Mouse (Mus musculus) cerebellum, adult 2 months (tissue): Measurements from ENCODE around the gene Poln. TPM values are rescaled to one million over a fixed set of nuclear protein-coding genes. Genes with fewer than 3 reads are reported as not detected.

Experiments
- DNase-seq, 2 experiments: peaks; one replicate each; pipeline ENCODE4 v3.0.0; 2021
- H3K27ac ChIP-seq: fragments of 200-500 bp; 2 replicates; pipeline ENCODE4 v1.5.1; 2012; ENCODE audit warnings: low read length, control low read depth, inconsistent platforms; ENCODE audit not compliant: insufficient read depth
- H3K27me3 ChIP-seq: fragments of 200-500 bp; 2 replicates; pipeline ENCODE4 v1.6.1; 2012; ENCODE audit warnings: inconsistent platforms, mild to moderate bottlenecking, low read length, moderate library complexity; ENCODE audit not compliant: control insufficient read depth, insufficient read depth
- H3K4me1 ChIP-seq: fragments of 200-500 bp; 2 replicates; pipeline ENCODE4 v1.6.1; 2011; ENCODE audit warnings: low read length; ENCODE audit not compliant: control insufficient read depth, insufficient read depth
- H3K4me3 ChIP-seq: fragments of 200-500 bp; replicated peaks from 2 replicates; pipeline ENCODE3; 2011; ENCODE audit warnings: mild to moderate bottlenecking, low read depth, low read length, control low read depth; ENCODE audit not compliant: insufficient read depth
- CTCF ChIP-seq: fragments of 200-500 bp; IDR thresholded peaks from 2 replicates; pipeline ENCODE4 v1.5.1; 2011; ENCODE audit warnings: low read depth, mild to moderate bottlenecking, control low read depth, low read length, moderate library complexity, borderline replicate concordance; ENCODE audit not compliant: insufficient read depth
- POLR2A ChIP-seq: fragments of 200-500 bp; IDR thresholded peaks from 2 replicates; pipeline ENCODE4 v1.6.1; 2011; ENCODE audit warnings: low read length, control low read depth, borderline replicate concordance; ENCODE audit not compliant: insufficient read depth
- WGBS: fragments of 180-500 bp; shearing (Covaris S2); methylation state at CpG from one replicate; pipeline ENCODE4 v1.1.7; 2018; 5-methylcytosine and 5-hydroxymethylcytosine counted together
- polyA plus RNA-seq: library from polyadenylated mRNA; depleted of rRNA; stranded (reverse); fragments of >200 nt; gene quantifications from 2 replicates; pipeline ENCODE4 v1.2.3, GENCODE M21; 2012

Gene Poln
- polyA plus RNA-seq, 1 experiment = 0.82 TPM

DNA sequence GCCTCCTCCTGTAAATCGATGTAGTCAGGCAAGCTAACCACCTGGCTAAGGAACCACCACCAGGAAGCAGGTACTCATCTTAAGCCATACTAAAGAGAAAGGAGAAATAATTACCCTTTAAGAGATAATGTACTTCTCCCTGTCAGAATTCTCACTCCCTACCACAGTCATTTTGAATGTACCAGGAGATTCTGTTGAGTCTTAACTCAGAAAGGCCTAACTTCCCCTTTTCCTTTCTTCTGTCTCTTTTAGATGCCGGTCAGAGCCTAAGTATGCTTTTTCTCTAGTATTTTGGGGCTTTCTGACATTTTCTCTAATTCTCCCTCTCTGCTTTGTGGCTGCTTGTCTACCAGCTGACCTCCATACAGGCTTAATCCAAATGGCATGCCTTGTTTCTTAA lies 76.2 kb downstream of the Poln start:
- no peak overlapping the region for H3K4me3 ChIP-seq
- no peaks in the 10 kb centered on the region for H3K4me1 ChIP-seq
- H3K27me3 ChIP-seq = no peaks in the 10 kb centered on the region
- 86% methylated on average over 2 of the region's 2 CpGs for WGBS
- DNase-seq = no peak
- no peak for TF ChIP-seq POLR2A
- no peak for TF ChIP-seq CTCF
- no peak overlapping the region for H3K27ac ChIP-seq

DNA sequence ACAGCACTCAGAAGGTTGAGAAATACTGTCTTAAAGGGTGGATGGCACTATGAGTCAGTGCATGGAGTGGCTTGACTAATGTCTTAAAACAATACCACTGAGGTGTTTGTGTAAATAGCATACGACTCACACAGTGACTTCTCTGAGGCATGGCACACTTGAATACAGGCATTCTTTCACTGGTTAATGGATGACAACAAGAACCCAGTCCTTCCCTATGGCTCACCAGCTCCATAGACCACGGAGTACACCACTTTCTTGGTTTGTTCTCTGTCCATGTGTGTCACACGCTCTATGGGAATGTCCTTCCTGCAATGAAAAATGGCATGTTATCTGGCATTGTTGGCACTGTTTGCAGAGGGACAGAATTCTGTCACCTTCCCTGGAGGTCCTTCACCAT lies 136.7 kb downstream of the Poln start:
- Histone ChIP-seq H3K27ac (no peak overlapping the region), H3K4me3 (no peak overlapping the region), H3K27me3 (no peaks in the 10 kb centered on the region), H3K4me1 (peaks cover 3% of the 10 kb centered on the region; the same call in 1 of the 2 replicates)
- no peak for TF ChIP-seq POLR2A
- TF ChIP-seq CTCF = no peak
- DNase-seq = no peak
- 76% methylated on average over 3 of the region's 3 CpGs for WGBS

GRCm38 (mm10) chr5:34031022-34031421 lies 138.2 kb downstream of the Poln start:
- Histone ChIP-seq H3K27me3 (no peaks in the 10 kb centered on the region), H3K27ac (no peak overlapping the region), H3K4me1 (peaks cover 3% of the 10 kb centered on the region; the same call in 1 of the 2 replicates), H3K4me3 (no peak overlapping the region)
- TF ChIP-seq CTCF (no peak), POLR2A (no peak)
- WGBS = 15% methylated on average over 6 of the region's 6 CpGs
- DNase-seq = no peak

DNA sequence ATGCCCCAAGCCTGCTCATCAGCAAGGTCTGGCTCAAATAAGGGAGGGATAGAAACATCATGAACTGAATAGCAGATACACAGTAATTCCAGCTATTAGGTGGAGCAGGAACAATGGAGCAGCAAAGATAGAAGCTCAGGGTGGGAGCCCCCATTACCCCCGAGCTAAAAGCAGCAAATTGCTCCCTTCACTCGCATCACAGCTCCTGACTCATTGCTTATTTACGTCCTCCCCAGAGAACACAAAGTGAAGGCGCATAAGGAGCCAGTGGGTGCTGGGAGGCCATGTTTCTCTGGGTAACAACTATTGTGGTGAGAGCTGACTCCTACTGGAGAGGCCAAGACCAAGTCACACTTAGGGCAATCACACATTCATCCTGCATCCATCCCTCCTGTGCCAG lies 139.1 kb downstream of the Poln start:
- 81% methylated on average over 4 of the region's 4 CpGs for WGBS
- Histone ChIP-seq H3K4me3 (no peak overlapping the region), H3K27ac (no peak overlapping the region), H3K27me3 (no peaks in the 10 kb centered on the region), H3K4me1 (peaks cover 3% of the 10 kb centered on the region; the same call in 1 of the 2 replicates)
- DNase-seq = no peak
- TF ChIP-seq POLR2A (no peak), CTCF (no peak)

GRCm38 (mm10) chr5:34018968-34019367 lies 150.3 kb downstream of the Poln start:
- Histone ChIP-seq H3K4me1 (no peaks in the 10 kb centered on the region), H3K27ac (no peak overlapping the region), H3K27me3 (no peaks in the 10 kb centered on the region), H3K4me3 (no peak overlapping the region)
- 54% methylated on average over 4 of the region's 4 CpGs for WGBS
- TF ChIP-seq POLR2A (no peak), CTCF (no peak)
- DNase-seq = no peak

DNA sequence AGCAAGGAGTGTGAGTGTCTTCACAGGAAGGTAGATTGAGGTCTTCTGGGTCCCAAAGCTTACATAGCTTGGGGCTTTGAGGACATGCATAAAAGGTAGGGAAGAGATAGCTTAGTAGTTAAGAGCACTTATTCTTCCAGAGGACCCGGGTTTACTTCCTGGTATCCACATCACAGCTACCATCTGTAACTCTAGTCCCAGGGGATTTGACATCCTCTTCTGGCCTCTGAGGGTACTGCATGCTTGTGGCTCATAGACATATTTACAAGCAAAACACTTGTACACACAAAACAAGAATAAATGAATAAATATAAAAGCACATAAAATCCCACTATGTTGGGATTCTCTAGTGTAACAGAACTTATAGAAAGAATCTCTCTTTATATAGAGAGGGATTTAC lies 154.6 kb downstream of the Poln start:
- no peaks in the 10 kb centered on the region for H3K27me3 ChIP-seq
- 46% methylated on average over 1 of the region's 1 CpGs for WGBS
- H3K27ac ChIP-seq = no peak overlapping the region
- H3K4me3 ChIP-seq = no peak overlapping the region
- TF ChIP-seq POLR2A (no peak), CTCF (no peak)
- no peak for DNase-seq
- no peaks in the 10 kb centered on the region; the same call in 1 of the 2 replicates for H3K4me1 ChIP-seq

GRCm38 (mm10) chr5:34007392-34007941 lies 161.8 kb downstream of the Poln start:
- Histone ChIP-seq H3K27me3 (no peaks in the 10 kb centered on the region), H3K4me3 (no peak overlapping the region), H3K4me1 (peaks cover 13% of the 10 kb centered on the region), H3K27ac (no peak overlapping the region)
- 84% methylated on average over 4 of the region's 4 CpGs for WGBS
- DNase-seq = no peak
- TF ChIP-seq CTCF (no peak), POLR2A (no peak)

GRCm38 (mm10) chr5:34006832-34007231 lies 162.4 kb downstream of the Poln start:
- Histone ChIP-seq H3K4me1 (peaks cover 13% of the 10 kb centered on the region), H3K4me3 (no peak overlapping the region), H3K27ac (no peak overlapping the region), H3K27me3 (no peaks in the 10 kb centered on the region)
- 13% methylated on average over 4 of the region's 4 CpGs for WGBS
- peak in 1 of 2 experiments; percentile 5 for DNase-seq
- TF ChIP-seq CTCF (no peak), POLR2A (no peak)
